Mouse (Mus musculus) WW6 (cell line): ENCODE results near the gene Pth1r.
"Not testable (repeated sequence)": the region's sequence is repeated elsewhere in the genome, so short reads cannot be mapped to it uniquely, and the experiment has no call there.

Experiments
- DNase-seq: peaks from one replicate; pipeline ENCODE4 v3.0.0-alpha.2; 2013; ENCODE audit warnings: low read depth, low spot score

Pth1r gene

DNA sequence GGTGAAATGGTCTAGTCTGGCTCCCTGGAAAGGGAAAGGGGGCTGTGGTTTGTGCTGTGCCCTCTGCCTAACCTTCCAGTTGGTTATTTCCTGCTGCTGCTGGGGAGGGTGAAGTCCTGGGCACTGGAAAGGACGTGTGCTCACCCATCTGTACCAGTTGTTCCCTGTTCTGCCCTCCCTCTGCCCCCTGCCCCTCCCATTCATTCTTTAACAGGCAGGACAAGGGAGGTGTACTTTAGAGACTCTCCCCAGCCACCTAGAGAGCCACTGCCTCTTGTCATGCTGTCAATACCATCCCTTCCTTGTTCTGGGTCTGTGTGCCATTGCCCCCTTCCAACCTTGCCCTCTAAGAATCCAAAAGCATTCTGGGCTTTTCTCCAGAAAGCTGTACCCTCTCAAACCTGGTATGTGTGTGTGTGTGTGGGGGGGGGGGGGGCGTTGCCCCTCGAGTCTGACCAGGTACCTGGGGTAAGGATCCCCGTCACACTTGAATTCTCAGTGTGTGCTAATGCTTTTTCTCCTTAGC is 63.3 kb downstream of the Pth1r start:
- DNase-seq = no peak

DNA sequence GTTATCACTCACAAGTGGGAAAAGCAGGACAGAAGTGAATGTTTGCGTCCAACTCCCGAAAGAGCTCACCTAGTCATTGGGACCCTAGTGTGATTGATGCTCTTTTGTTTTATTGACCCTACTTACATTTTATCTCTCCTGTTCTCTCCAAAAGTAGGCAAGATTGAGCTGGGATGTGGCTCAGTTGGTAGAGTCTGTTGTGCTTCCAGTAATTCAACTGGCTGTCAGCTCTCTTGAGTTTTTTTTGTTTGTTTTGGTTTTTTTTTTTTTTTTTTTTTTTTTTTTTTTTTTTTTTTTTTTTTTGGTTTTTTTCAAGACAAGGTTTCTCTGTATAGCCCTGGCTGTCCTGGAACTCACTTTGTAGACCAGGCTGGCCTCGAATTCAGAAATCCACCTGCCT is 64.2 kb downstream of the Pth1r start:
- DNase-seq = not testable (repeated sequence)

DNA sequence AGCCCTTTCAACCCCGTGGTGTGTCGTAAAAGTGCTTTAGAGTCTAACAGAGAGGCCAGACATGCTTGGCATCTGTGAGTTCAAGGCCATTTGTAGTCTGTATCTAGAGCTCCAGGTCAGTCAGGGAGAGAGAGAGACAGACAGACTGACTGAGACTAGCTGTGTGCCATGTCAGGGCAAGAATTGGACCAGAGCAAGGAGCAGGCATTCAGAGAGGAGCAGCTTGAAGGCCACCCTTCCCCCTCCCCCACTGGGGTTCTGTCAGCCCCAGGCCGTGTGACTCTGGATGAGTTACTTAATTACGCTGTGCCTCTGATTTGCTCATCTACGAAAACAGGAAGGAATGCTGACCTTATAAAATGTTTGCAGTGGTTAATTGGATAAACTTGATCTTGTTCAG is 64.7 kb downstream of the Pth1r start:
- no peak for DNase-seq

DNA sequence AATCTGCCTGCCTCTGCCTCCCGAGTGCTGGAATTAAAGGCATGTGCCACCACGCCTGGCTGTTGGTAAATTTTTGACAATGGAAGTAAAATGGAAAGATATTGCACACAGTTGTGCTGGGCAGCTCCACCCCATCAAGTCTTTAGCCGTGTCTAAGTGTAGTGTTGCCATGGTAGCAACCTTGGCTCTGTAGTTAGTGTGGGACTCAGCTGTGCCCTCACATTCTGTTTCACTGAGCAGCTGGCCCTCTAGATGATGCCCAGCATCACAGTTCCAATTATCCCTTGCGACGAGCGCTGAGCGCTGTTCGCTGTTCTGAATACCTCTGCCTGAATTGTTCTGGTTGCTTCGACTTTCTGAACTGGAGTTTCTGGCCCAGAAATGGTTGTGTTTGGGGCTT is 65.1 kb downstream of the Pth1r start:
- no peak for DNase-seq

DNA sequence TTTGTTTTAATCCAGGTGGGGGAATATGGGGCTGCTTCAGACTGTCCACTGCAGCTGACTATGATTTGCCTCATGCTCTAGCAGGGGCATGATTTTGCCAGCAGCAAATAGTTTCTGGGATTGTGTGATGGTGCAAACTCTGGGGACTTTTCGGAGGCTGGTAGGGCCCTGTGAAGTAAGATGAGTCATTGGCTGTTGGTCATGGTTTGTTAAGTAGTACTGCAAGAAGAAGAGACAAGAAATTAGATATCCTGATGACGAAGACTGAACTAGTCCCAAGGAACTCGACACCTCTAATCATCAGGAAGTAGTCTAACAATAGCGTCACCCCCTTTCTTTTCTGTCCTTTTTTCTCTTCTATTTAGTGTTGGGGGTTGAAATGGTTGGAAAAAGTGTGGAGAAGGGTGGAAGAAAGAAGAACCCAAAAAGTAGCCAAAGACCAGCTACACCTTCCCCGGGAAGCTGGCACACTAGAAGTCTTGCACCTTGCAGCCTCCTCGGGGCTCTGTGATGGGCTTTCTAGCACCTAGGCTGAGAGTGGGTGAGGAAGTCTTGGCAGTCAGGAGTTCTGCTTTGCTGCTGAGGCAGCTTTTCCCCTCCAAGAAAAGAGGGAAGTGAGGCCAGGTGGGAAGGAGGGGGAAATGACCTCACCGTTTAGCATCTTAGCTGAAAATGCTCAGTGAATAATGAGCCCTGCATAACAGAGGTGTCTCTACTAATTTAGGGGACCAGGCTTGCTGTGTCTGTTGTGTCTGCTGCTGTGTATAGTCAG is 66.0 kb downstream of the Pth1r start:
- DNase-seq = no peak

DNA sequence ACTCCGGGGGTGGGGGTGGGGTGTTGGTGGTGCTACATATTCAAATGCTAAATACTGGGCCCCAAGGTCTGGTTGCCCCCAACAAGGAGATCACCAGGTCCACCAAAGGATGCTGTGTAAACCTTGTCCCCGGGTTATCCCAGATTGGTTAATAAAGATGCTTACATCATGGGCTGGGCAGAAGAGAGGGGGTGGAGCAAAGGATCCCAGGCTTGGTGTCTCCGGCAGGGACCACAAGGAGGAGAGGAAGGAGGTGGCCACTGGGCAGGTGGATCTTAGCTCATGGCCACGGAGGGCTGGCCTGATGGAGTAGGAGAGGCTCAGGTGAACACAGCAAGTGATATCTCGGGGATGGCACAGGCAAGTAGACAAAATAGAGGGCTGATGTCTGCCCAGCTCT is 68.1 kb downstream of the Pth1r start:
- no peak for DNase-seq

DNA sequence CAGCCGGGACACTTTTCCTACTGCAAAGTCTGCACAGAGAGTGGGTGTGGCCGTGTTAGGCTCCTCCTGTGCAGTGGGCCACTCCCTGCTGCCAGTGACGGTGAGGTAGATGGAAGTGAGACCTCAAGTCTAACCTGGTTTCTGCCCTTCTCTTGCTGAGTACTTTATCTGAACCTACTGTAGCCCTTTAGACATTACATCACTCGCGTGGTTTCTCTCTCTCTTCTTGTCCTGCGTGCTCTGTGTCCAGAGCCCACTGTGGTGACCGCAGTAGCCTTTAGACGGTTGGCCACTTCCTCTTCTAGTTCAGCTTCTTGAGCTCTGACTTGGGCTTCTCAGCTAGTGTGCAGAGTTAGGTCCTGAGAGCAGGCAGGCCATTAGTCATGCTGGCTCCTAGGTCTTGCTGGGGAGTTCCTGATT is 70.4 kb downstream of the Pth1r start:
- DNase-seq = no peak

DNA sequence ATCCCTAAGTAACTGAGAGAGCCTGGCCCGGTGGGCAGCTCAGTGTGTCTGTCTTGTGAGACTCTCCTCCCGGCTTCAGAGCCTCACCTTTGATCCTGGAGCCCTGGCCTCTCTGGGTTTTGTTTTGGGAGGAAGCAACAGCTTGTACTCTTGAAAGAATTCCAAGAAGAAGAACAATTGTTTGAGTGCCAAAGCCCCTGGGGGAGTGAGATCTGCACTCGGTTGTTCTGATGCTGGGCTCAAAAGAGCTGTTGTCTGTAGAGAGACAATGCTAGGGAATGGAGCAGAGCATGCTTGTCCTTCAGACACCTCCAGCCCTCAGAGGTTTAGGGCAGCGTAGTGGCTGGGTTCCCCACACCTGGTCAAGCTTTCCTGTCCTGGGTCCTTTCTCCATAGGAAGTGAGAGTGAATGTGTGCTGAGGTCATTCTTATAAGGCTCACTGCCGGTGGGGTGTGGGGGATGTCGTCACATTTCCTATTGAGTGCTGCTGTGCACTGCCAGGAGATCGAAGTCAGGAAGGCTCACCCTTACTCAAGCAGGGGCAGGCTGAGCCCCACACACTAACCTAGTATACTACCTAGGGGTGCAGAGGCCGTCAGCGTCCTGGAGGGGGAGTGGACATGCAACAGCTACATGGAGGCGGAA is 73.7 kb downstream of the Pth1r start:
- no peak for DNase-seq

DNA sequence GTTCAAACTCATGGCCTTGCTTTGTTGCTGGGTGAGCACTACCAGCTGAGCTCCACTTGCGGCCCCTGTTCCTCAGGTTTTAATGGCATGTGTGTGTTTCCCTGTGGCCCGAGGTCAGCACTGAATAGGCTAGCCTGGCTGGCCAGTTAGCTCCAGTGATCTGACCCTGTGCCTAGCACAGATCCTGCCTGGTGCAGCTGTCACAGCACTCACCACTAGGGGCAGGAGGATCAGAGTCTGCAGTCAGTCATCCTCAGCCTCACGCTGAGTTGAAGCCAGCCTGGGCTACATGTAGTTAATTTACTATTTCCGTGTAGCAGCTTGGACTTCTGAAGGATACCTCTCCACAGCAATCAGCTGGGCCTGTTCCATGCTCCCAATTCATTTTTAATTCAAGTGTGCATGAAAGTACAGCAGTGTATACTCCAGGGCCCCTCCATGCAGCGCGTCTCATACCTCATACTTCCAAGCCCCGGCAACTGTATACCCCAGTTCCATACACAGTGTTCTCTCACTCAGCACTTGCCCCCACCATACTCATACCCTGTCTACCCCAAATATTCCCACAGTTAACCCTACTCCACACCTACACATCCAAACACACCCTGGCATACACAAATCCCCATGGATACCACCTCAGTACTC is 74.4 kb downstream of the Pth1r start:
- DNase-seq = no peak
